Mouse (Mus musculus) myocyte (in vitro differentiated cells): ENCODE results near the gene Speg. TPM values are rescaled to one million over a fixed set of nuclear protein-coding genes. Genes with fewer than 3 reads are reported as not detected.

Experiments used
- H3K27me3 ChIP-seq: one replicate; pipeline ENCODE4 v1.6.1; 2011; ENCODE audit not compliant: control insufficient read depth, insufficient read depth, insufficient read length
- H3K36me3 ChIP-seq: one replicate; pipeline ENCODE4 v1.6.1; 2011; ENCODE audit not compliant: control insufficient read depth, insufficient read depth
- H3K4me2 ChIP-seq: one replicate; pipeline ENCODE4 v1.6.1; 2011; ENCODE audit warnings: low read depth, control low read depth
- H3K4me3 ChIP-seq: one replicate; pipeline ENCODE4 v1.5.1; 2011; ENCODE audit warnings: mild to moderate bottlenecking, control low read depth, moderate library complexity
- H3K79me2 ChIP-seq: one replicate; pipeline ENCODE4 v1.6.1; 2011; ENCODE audit not compliant: control insufficient read depth, insufficient read depth
- H3ac ChIP-seq: one replicate; pipeline ENCODE4 v1.6.1; 2011; ENCODE audit not compliant: control insufficient read depth, insufficient read length
- CEBPB ChIP-seq: IDR thresholded peaks from 2 replicates; pipeline ENCODE4 v1.6.1; 2011; ENCODE audit warnings: mild to moderate bottlenecking, moderate library complexity; ENCODE audit not compliant: poor library complexity, insufficient read depth, severe bottlenecking
- E2F4 ChIP-seq: IDR thresholded peaks from one replicate; pipeline ENCODE4 v1.6.1; 2011; ENCODE audit warnings: mild to moderate bottlenecking, control low read depth, moderate library complexity; ENCODE audit not compliant: insufficient read depth
- MAX ChIP-seq: IDR thresholded peaks from one replicate; pipeline ENCODE4 v1.6.1; 2011; ENCODE audit warnings: low read depth, mild to moderate bottlenecking, control low read depth
- MYOD1 ChIP-seq, 3 experiments: IDR thresholded peaks; one replicate each; pipeline ENCODE4 v1.6.1; 2011; ENCODE audit warnings: control low read depth in 2 of 3, low read depth in 2 of 3, mild to moderate bottlenecking in 2 of 3, moderate library complexity in 1 of 3; ENCODE audit not compliant: insufficient read length in 2 of 3, control insufficient read depth in 1 of 3
- MYOG ChIP-seq, 3 experiments: IDR thresholded peaks; one replicate each; pipeline ENCODE4 v1.6.1; 2011; ENCODE audit warnings: control low read depth in 2 of 3, low read depth in 2 of 3, mild to moderate bottlenecking in 2 of 3; ENCODE audit not compliant: insufficient read length in 2 of 3, control insufficient read depth in 1 of 3, insufficient read depth in 1 of 3
- POLR2A ChIP-seq: IDR thresholded peaks from one replicate; pipeline ENCODE4 v1.6.1; 2011; ENCODE audit warnings: low read depth, mild to moderate bottlenecking, control low read depth, moderate library complexity; ENCODE audit not compliant: insufficient read length
- POLR2AphosphoS2 ChIP-seq: IDR thresholded peaks from one replicate; pipeline ENCODE4 v1.6.1; 2011; ENCODE audit warnings: low read depth, control low read depth; ENCODE audit not compliant: insufficient read length
- REST ChIP-seq: IDR thresholded peaks from one replicate; pipeline ENCODE4 v1.6.1; 2011; ENCODE audit warnings: mild to moderate bottlenecking, control low read depth, moderate library complexity; ENCODE audit not compliant: insufficient read depth, insufficient read length
- SRF ChIP-seq: IDR thresholded peaks from one replicate; pipeline ENCODE4 v1.6.1; 2011; ENCODE audit warnings: low read depth; ENCODE audit not compliant: control insufficient read depth, insufficient read length
- TCF12 ChIP-seq: IDR thresholded peaks from one replicate; pipeline ENCODE4 v1.6.1; 2011; ENCODE audit warnings: mild to moderate bottlenecking, control low read depth; ENCODE audit not compliant: poor library complexity, insufficient read depth, severe bottlenecking
- TCF3 ChIP-seq: IDR thresholded peaks from one replicate; pipeline ENCODE4 v1.6.1; 2011; ENCODE audit warnings: low read depth, control low read depth; ENCODE audit not compliant: insufficient read length
- USF1 ChIP-seq: IDR thresholded peaks from one replicate; pipeline ENCODE4 v1.6.1; 2011; ENCODE audit warnings: low read depth, mild to moderate bottlenecking, control low read depth, moderate library complexity
- polyA plus RNA-seq: library from polyadenylated mRNA; unstranded; fragments of >200 nt; fragmentation: generic; extraction: Trizol; gene quantifications from one replicate; pipeline ENCODE4 v1.2.1, GENCODE M21; 2012; ENCODE audit warnings: missing spikeins

Speg gene
- polyA plus RNA-seq, 1 experiment = 42.3 TPM

DNA sequence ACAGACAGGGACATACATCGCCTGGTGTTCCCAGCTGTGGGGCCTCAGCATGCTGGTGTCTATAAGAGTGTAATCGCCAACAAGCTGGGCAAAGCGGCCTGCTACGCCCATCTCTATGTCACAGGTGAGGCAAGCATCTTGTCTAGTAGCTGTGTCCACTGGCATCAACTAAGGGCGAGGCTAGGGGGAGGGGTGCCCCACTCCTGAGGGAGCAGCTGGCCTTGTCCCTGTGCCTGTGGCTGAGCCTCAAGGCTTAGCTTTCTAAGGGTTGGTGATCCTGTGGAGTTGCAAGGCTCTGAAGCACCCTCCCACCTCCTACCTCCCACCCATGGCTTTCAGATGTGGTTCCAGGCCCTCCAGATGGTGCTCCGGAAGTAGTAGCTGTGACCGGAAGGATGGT is 34.9 kb downstream of the Speg start:
- Histone ChIP-seq H3K27me3 (no peaks in the 10 kb centered on the region), H3ac (no peak overlapping the region), H3K4me3 (no peak overlapping the region), H3K36me3 (peaks cover 12% of the 10 kb centered on the region), H3K4me2 (no peak overlapping the region), H3K79me2 (no peaks in the 10 kb centered on the region)
- TF ChIP-seq CEBPB (no peak), MYOD1 (IDR thresholded peaks at IDR 0.05; ENCODE audit: control insufficient read depth in 1 of 3, insufficient read length in 2 of 3, low read depth in 2 of 3) (peak in 1 of 3 experiments; percentile 57), TCF12 (no peak), TCF3 (no peak), MAX (no peak), USF1 (no peak), POLR2AphosphoS2 (no peak), MYOG (IDR thresholded peaks at IDR 0.05; ENCODE audit: control insufficient read depth in 1 of 3, insufficient read depth in 1 of 3, insufficient read length in 2 of 3, low read depth in 2 of 3) (peak in 1 of 3 experiments; percentile 65), E2F4 (no peak), POLR2A (no peak), SRF (no peak), REST (no peak)

DNA sequence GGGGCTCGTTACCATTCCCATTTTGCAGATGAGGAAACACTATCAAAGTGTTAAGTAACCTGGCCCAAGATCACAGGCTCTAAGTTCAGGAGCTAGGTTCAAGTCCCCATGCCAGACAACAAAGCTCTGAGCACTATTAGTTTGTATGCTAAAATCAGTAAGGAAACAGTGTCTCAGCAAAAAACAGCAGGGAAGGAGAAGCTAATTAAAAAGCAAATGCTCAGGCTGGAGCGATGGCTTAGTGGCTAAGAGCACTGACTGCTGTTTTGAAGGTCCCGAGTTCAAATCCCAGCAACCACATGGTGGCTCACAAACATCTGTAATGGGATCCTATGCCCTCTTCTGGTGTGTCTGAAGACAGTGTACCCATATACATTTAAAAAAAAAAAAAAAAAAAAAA is 37.1 kb downstream of the Speg start:
- no peak overlapping the region for H3K4me2 ChIP-seq
- no peak overlapping the region for H3ac ChIP-seq
- H3K27me3 ChIP-seq = no peaks in the 10 kb centered on the region
- TF ChIP-seq MYOD1 (IDR thresholded peaks at IDR 0.05; ENCODE audit: control insufficient read depth in 1 of 3, insufficient read length in 2 of 3, low read depth in 2 of 3) = no peak
- TF ChIP-seq CEBPB = no peak
- TF ChIP-seq E2F4 = no peak
- no peak for TF ChIP-seq POLR2A
- TF ChIP-seq MAX = no peak
- TF ChIP-seq MYOG (IDR thresholded peaks at IDR 0.05; ENCODE audit: control insufficient read depth in 1 of 3, insufficient read depth in 1 of 3, insufficient read length in 2 of 3, low read depth in 2 of 3) = no peak
- TF ChIP-seq REST = no peak
- TF ChIP-seq TCF12 = no peak
- no peak for TF ChIP-seq USF1
- TF ChIP-seq SRF = no peak
- TF ChIP-seq TCF3 = no peak
- no peak for TF ChIP-seq POLR2AphosphoS2
- no peaks in the 10 kb centered on the region for H3K79me2 ChIP-seq
- H3K36me3 ChIP-seq = peaks cover 5% of the 10 kb centered on the region
- no peak overlapping the region for H3K4me3 ChIP-seq

DNA sequence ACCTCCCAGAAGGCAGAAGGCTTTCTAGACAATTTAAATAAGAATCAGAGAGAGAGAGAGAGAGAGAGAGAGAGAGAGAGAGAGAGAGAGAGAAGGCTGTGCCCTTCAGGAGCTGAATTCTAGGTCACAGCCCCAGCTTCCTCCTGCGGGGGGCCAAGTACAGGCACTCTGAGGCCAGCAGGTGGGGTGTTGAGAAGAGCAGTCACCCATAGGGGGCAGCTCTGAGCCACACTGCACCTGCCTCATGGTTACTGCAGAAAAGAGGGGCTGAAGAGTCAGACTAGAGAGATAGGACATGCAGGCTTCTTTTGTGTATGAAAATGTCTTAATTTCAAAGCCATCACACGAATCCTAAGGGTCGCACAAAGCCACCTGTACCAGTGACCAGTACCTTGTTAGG is 38.7 kb downstream of the Speg start:
- H3K36me3 ChIP-seq = peaks cover 9% of the 10 kb centered on the region
- TF ChIP-seq MYOG (IDR thresholded peaks at IDR 0.05; ENCODE audit: control insufficient read depth in 1 of 3, insufficient read depth in 1 of 3, insufficient read length in 2 of 3, low read depth in 2 of 3) (peak in 1 of 3 experiments; percentile 20), MAX (no peak), POLR2AphosphoS2 (no peak), USF1 (no peak)
- no peak overlapping the region for H3K4me2 ChIP-seq

DNA sequence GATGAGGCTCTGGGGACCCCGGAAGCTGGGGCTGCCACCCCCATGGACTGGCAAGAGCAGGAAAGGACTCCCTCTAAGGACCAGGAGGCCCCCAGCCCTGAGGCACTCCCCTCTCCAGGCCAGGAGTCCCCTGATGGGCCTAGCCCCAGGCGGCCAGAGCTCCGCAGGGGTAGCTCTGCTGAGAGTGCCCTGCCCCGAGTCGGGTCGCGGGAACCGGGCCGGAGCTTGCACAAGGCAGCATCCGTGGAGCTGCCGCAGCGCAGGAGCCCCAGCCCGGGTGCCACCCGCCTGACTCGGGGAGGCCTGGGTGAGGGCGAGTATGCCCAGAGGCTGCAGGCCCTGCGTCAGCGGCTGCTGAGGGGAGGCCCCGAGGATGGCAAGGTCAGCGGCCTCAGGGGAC is 46.7 kb downstream of the Speg start:
- TF ChIP-seq CEBPB (no peak), TCF3 (no peak), MAX (no peak), TCF12 (no peak), MYOD1 (IDR thresholded peaks at IDR 0.05; ENCODE audit: control insufficient read depth in 1 of 3, insufficient read length in 2 of 3, low read depth in 2 of 3) (no peak), E2F4 (no peak), POLR2AphosphoS2 (no peak), REST (no peak), USF1 (no peak), SRF (no peak), MYOG (IDR thresholded peaks at IDR 0.05; ENCODE audit: control insufficient read depth in 1 of 3, insufficient read depth in 1 of 3, insufficient read length in 2 of 3, low read depth in 2 of 3) (no peak), POLR2A (no peak)
- H3K4me2 ChIP-seq = no peak overlapping the region
- no peaks in the 10 kb centered on the region for H3K79me2 ChIP-seq
- no peak overlapping the region for H3K4me3 ChIP-seq
- peaks cover 18% of the 10 kb centered on the region for H3K36me3 ChIP-seq
- H3ac ChIP-seq = no peak overlapping the region
- H3K27me3 ChIP-seq = no peaks in the 10 kb centered on the region

More for the DNA sequence above, 38.7 kb downstream of the Speg start:
- Histone ChIP-seq H3K27me3 (no peaks in the 10 kb centered on the region), H3K4me3 (no peak overlapping the region), H3ac (no peak overlapping the region), H3K79me2 (no peaks in the 10 kb centered on the region)

DNA sequence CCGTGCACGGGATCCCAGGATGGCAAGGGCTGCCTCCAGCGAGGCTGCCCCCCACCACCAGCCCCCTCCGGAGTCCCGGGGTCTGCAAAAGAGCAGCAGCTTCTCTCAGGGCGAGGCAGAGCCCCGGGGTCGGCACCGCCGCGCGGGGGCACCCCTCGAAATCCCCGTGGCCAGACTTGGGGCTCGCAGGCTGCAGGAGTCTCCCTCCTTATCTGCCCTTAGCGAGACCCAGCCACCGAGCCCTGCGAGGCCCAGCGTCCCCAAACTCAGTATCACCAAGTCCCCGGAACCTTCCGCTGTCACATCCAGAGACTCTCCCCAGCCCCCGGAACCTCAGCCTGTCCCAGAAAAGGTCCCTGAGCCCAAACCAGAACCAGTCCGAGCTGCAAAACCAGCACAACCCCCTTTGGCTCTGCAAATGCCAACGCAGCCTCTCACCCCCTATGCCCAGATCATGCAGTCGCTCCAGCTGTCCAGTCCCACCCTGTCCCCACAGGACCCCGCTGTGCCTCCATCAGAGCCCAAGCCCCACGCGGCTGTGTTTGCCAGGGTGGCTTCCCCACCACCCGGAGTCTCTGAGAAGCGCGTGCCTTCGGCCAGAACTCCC is 47.2 kb downstream of the Speg start:
- Histone ChIP-seq H3K36me3 (peaks cover 22% of the 10 kb centered on the region), H3K4me3 (no peak overlapping the region), H3K79me2 (no peaks in the 10 kb centered on the region), H3ac (no peak overlapping the region), H3K4me2 (no peak overlapping the region), H3K27me3 (no peaks in the 10 kb centered on the region)
- TF ChIP-seq E2F4 = no peak
- no peak for TF ChIP-seq MYOG (IDR thresholded peaks at IDR 0.05; ENCODE audit: control insufficient read depth in 1 of 3, insufficient read depth in 1 of 3, insufficient read length in 2 of 3, low read depth in 2 of 3)
- TF ChIP-seq TCF3 = no peak
- TF ChIP-seq SRF = no peak
- no peak for TF ChIP-seq MAX
- no peak for TF ChIP-seq CEBPB
- no peak for TF ChIP-seq REST
- TF ChIP-seq MYOD1 (IDR thresholded peaks at IDR 0.05; ENCODE audit: control insufficient read depth in 1 of 3, insufficient read length in 2 of 3, low read depth in 2 of 3) = no peak
- no peak for TF ChIP-seq USF1
- TF ChIP-seq TCF12 = no peak
- TF ChIP-seq POLR2AphosphoS2 = no peak
- TF ChIP-seq POLR2A = no peak
